Mouse (Mus musculus): Measurements from ENCODE around the gene Exoc6b. TPM values are rescaled to one million over a fixed set of nuclear protein-coding genes. Genes with fewer than 3 reads are reported as not detected.
"Not testable (repeated sequence)": the region's sequence is repeated elsewhere in the genome, so short reads cannot be mapped to it uniquely, and the experiment has no call there.

The Exoc6b gene
- polyA plus RNA-seq, 1 experiment, result 36.8 TPM

DNA sequence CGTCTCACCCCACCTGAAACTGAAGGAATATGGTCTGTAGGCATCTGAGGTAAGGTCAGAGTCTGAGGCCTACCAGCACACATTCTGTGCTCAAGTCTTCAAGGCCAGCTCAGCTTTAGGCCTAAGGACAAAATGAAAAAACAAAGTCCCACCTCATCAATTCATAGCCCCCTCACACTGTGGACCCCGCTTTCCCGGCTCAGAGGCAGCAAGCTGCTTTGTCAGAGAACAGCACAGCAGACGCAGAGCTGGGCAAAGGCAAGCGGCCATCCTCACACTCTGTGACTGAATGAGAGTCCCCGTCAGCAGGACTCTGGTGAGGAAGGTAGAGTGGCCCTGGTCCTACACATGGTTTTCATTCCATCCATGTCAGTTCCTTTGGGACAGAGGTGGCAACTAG is 450.1 kb downstream of the Exoc6b start:
- DNase-seq (ENCODE audit: low read depth), result no peak
- no peak for TF ChIP-seq POLR2A (IDR thresholded peaks at IDR 0.05; ENCODE audit: borderline replicate concordance, extremely low read depth, insufficient read depth, insufficient read length, poor library complexity, severe bottlenecking)
- no peak for TF ChIP-seq CTCF (IDR thresholded peaks at IDR 0.05; ENCODE audit: borderline replicate concordance, extremely low read depth, insufficient read depth, insufficient read length)

DNA sequence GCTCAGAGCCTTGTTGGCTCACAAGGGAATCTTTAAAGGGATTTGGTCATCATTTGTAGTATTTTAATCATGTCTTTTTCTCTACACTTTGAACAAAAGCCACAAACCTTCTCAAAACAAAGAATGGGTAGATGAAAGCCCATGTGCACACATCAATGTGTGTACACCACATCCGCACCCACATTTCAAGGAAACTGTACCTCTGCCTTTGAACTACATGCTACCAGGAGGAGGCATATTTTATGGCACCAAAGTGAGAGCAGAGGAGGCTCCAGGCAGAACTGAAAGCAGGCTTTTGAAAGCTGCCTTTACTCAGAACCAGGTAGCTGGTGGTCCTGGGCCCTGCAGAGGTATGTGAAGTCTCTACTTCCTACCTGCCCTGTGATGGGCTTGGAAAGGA is 452.3 kb downstream of the Exoc6b start:
- TF ChIP-seq CTCF (IDR thresholded peaks at IDR 0.05; ENCODE audit: borderline replicate concordance, extremely low read depth, insufficient read depth, insufficient read length) (no peak), POLR2A (IDR thresholded peaks at IDR 0.05; ENCODE audit: borderline replicate concordance, extremely low read depth, insufficient read depth, insufficient read length, poor library complexity, severe bottlenecking) (no peak)
- no peak for DNase-seq (ENCODE audit: low read depth)

DNA sequence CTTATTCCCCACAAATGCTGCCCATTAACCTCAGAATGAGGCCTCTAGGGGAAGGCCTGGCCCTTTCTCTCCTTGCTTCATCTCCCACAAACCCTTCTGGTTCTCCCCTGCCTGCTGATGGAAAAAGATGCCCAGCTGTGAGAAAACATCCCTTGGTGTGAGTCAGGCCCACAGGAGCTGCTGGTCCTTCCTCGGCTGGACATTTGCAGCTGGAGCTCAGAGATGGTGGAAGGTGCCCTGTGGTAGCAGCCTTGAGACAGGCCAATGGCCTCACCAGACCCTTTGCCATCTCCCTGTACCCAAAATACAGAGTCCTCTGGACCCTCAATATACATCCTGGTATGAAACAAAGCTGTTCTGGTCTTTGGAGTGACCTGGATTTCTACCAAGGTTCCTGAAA is 452.7 kb downstream of the Exoc6b start:
- no peak for DNase-seq (ENCODE audit: low read depth)
- no peak for TF ChIP-seq CTCF (IDR thresholded peaks at IDR 0.05; ENCODE audit: borderline replicate concordance, extremely low read depth, insufficient read depth, insufficient read length)
- TF ChIP-seq POLR2A (IDR thresholded peaks at IDR 0.05; ENCODE audit: borderline replicate concordance, extremely low read depth, insufficient read depth, insufficient read length, poor library complexity, severe bottlenecking), result no peak

- TF ChIP-seq CTCF (IDR thresholded peaks at IDR 0.05; ENCODE audit: borderline replicate concordance, extremely low read depth, insufficient read depth, insufficient read length) (no peak), POLR2A (IDR thresholded peaks at IDR 0.05; ENCODE audit: borderline replicate concordance, extremely low read depth, insufficient read depth, insufficient read length, poor library complexity, severe bottlenecking) (no peak)
- DNase-seq (ENCODE audit: low read depth), result no peak
Measured at GRCm38 (mm10) chr6:84613561-84613960, 455.8 kb downstream of the Exoc6b start.

GRCm38 (mm10) chr6:84601136-84601889 is 468.0 kb downstream of the Exoc6b start:
- DNase-seq (ENCODE audit: low read depth), result peak; percentile 37
- TF ChIP-seq CTCF (IDR thresholded peaks at IDR 0.05; ENCODE audit: borderline replicate concordance, extremely low read depth, insufficient read depth, insufficient read length) (no peak), POLR2A (IDR thresholded peaks at IDR 0.05; ENCODE audit: borderline replicate concordance, extremely low read depth, insufficient read depth, insufficient read length, poor library complexity, severe bottlenecking) (no peak)

GRCm38 (mm10) chr6:84599296-84599695 is 470.0 kb downstream of the Exoc6b start:
- not testable (repeated sequence) for DNase-seq (ENCODE audit: low read depth)

- TF ChIP-seq CTCF (IDR thresholded peaks at IDR 0.05; ENCODE audit: borderline replicate concordance, extremely low read depth, insufficient read depth, insufficient read length) (no peak), POLR2A (IDR thresholded peaks at IDR 0.05; ENCODE audit: borderline replicate concordance, extremely low read depth, insufficient read depth, insufficient read length, poor library complexity, severe bottlenecking) (no peak)
- no peak for DNase-seq (ENCODE audit: low read depth)
Measured at GRCm38 (mm10) chr6:84598725-84599124, 470.6 kb downstream of the Exoc6b start.

GRCm38 (mm10) chr6:84594626-84595025 is 474.7 kb downstream of the Exoc6b start:
- TF ChIP-seq CTCF (IDR thresholded peaks at IDR 0.05; ENCODE audit: borderline replicate concordance, extremely low read depth, insufficient read depth, insufficient read length) (no peak), POLR2A (IDR thresholded peaks at IDR 0.05; ENCODE audit: borderline replicate concordance, extremely low read depth, insufficient read depth, insufficient read length, poor library complexity, severe bottlenecking) (no peak)
- peak; percentile 72 for DNase-seq (ENCODE audit: low read depth)

- TF ChIP-seq POLR2A (IDR thresholded peaks at IDR 0.05; ENCODE audit: borderline replicate concordance, extremely low read depth, insufficient read depth, insufficient read length, poor library complexity, severe bottlenecking) (no peak), CTCF (IDR thresholded peaks at IDR 0.05; ENCODE audit: borderline replicate concordance, extremely low read depth, insufficient read depth, insufficient read length) (no peak)
- peak; percentile 42 for DNase-seq (ENCODE audit: low read depth)
Measured at GRCm38 (mm10) chr6:84593693-84594092, 475.6 kb downstream of the Exoc6b start, which contains the start of gene Cyp26b1. Cyp26b1 (minus strand) TSS chr6:84593908.

DNA sequence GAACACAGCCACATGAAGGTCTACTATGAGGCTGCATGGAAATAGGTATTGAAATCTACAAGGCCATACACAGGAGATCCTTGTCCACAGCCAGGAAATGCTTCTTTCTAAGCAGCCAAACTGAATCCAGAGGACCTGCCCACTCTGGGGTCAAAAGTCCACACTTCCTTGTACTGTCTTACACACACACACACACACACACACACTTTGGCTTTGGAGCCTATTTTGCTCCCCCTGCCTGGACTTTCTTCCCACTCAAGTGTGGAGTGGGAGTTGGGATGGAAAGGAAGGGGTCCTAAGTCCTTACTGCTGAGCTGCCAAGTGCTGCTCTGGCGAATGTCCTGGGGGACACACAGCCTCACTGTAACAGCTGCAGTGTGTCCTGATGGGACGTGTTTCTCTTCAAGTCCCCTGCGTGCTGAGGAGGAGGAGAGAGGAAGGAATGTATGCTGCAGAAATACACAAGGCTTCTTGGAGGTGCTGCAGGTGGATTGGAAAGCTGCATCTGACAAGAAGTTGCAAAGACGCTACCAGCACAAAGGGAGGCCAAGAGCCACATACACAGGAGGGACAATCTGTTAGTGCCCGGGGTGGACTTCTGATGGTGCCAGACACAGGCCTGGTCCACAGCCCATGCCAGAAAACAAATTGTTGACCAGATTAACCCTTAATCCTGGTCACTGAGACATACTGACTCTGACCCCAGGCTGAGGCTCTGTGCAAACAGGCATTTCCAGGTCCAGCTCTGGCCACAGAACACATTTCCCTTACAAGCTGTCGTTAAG is 478.2 kb downstream of the Exoc6b start:
- no peak for TF ChIP-seq CTCF (IDR thresholded peaks at IDR 0.05; ENCODE audit: borderline replicate concordance, extremely low read depth, insufficient read depth, insufficient read length)
- TF ChIP-seq POLR2A (IDR thresholded peaks at IDR 0.05; ENCODE audit: borderline replicate concordance, extremely low read depth, insufficient read depth, insufficient read length, poor library complexity, severe bottlenecking), result no peak
- no peak for DNase-seq (ENCODE audit: low read depth)

DNA sequence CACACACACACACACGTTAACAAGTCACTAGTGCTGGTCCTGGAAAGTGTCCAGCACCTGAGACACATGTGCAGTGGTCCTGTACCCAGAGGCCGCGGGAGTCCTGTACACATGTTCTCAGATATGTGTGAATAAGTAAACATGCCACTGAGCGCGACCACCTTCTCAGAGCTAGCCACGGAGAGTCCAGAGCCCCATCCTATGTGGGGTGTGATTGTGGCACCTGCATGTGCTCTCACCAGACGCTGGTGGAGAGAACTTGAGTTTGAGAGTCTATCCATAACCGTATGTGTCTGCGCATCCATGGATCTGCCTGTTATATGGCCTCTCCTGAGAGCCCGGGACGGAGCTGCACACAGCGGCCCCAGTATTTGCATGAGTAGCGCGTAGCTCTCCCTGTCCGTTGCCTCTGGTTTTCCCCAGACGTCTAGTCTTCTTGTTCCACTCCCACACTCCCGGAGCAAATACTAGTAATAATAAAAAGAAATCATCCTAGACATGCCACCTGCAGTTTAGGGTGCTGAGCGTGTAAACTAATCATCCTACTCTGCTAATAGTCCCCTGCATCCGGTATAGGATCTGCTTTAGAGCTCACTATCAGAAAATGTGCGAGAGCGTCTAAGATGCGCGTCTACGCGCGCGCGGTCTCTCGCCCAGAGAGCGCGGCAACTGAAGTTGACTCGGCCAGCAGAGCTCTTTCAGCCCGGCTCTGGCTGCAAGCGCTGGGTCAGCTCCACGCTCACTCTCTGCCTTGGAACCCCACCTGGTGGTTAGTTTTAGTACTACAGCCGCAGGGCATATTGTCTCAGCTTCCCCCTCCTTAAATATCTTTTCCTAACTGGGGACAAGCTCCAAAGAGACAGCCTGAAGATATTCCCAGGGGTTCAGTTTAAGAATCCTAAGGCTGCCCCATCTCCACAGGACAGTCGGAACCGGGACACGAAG is 479.3 kb downstream of the Exoc6b start:
- DNase-seq (ENCODE audit: low read depth), result peak; percentile 90

More for the DNA sequence above, 479.3 kb downstream of the Exoc6b start:
- peak; percentile 92 for TF ChIP-seq CTCF (IDR thresholded peaks at IDR 0.05; ENCODE audit: borderline replicate concordance, extremely low read depth, insufficient read depth, insufficient read length)
- TF ChIP-seq POLR2A (IDR thresholded peaks at IDR 0.05; ENCODE audit: borderline replicate concordance, extremely low read depth, insufficient read depth, insufficient read length, poor library complexity, severe bottlenecking), result no peak
